Mouse (Mus musculus) intestine, embryonic 16.5 days (tissue): ENCODE data around the gene Cog6. TPM values are rescaled to one million over a fixed set of nuclear protein-coding genes. Genes with fewer than 3 reads are reported as not detected.
A peak's percentile ranks its signal among the peaks of the same experiment; 100 is the strongest.

Experiments used
- ATAC-seq: fragments of 200-750 bp; cut with Nextera tagmentation; 2 replicates; pipeline ENCODE4 v1.8.0; 2017; ENCODE audit warnings: moderate TSS enrichment, moderate library complexity
- H3K27ac ChIP-seq: fragments of 300-500 bp; sonication (generic); 2 replicates; pipeline ENCODE4 v1.5.1; 2014; ENCODE audit warnings: mild to moderate bottlenecking, low read length
- H3K27me3 ChIP-seq: fragments of 300-500 bp; sonication (generic); replicated peaks from 2 replicates; pipeline ENCODE4 v1.6.1; 2014; ENCODE audit warnings: low read length, control low read depth, mixed read lengths; ENCODE audit not compliant: control insufficient read depth, insufficient read depth
- H3K36me3 ChIP-seq: fragments of 300-500 bp; sonication (generic); 2 replicates; pipeline ENCODE4 v1.6.1; 2014; ENCODE audit warnings: low read length, control low read depth; ENCODE audit not compliant: control insufficient read depth, insufficient read depth
- H3K4me1 ChIP-seq: fragments of 300-500 bp; sonication (generic); 2 replicates; pipeline ENCODE4 v1.6.1; 2014; ENCODE audit warnings: low read length, control low read depth, mixed read lengths; ENCODE audit not compliant: control insufficient read depth, insufficient read depth
- H3K4me2 ChIP-seq: fragments of 300-500 bp; sonication (generic); 2 replicates; pipeline ENCODE4 v1.6.1; 2014; ENCODE audit warnings: low read depth, low read length, control low read depth
- H3K4me3 ChIP-seq: fragments of 300-500 bp; sonication (generic); 2 replicates; pipeline ENCODE4 v1.5.1; 2014; ENCODE audit warnings: mild to moderate bottlenecking, low read length
- H3K9ac ChIP-seq: fragments of 300-500 bp; sonication (generic); 2 replicates; pipeline ENCODE4 v1.6.1; 2014; ENCODE audit warnings: low read depth, low read length
- H3K9me3 ChIP-seq: fragments of 300-500 bp; sonication (generic); 2 replicates; pipeline ENCODE4 v1.6.1; 2016; ENCODE audit warnings: low read length, control low read depth; ENCODE audit not compliant: control insufficient read depth
- WGBS: fragments of 180-500 bp; shearing (Covaris S2); extraction: QIAGEN DNeasy Blood & Tissue Kit; methylation state at CpG from one replicate; pipeline ENCODE4 v1.1.7; 2014; 5-methylcytosine and 5-hydroxymethylcytosine counted together
- polyA plus RNA-seq: library from polyadenylated mRNA; unstranded; fragments of >200 nt; fragmentation: Nextera tagmentation; extraction: Ambion mirVana; gene quantifications from 2 replicates; pipeline ENCODE4 v1.2.1, GENCODE M21; 2015

Cog6 gene
- polyA plus RNA-seq: 37.5 and 40.4 TPM in 2 replicates

DNA sequence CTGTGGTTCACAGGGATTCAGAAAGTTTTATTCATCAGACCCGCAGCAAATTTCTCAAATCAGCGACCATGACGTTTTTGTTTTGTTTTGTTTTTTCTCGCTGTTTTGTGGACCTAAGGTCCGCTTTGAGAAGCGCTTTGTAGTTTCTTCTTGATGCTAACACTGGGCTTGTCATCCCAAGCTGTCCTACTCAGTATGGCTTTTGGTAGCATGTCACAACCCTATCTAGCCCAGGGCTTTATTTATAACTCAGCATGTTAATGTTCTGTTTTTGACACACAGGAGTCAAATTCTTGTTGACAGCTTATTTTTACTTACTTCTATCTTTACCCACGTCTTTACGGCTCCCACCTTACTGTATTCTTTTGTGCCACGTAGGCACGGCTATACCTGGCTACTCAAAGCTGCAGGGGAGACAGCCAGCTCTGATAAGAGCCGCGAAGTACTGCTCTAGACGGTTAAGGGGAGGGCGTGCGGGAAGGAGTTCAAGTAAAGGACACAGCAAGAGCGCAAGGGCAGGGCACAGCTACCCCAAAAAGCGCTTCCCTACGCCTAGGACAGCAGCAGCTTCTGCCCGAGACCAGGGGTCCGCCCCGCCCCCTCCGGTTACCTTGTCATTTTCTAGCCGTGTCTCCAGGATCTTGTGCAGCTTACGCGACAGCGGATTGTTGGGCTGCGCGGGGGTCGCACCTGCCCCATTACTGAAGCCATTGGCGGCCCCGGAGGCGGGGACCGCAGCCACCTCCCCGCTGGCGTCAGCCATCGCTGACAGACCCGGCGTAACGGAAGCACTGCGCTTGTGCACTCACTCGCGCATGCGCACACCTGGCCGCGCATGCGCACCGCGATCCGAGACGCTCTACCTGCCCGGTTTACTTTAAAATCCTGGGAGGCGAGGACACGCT is at the start of gene Cog6:
Gene Cog6, minus strand, starts transcription at position 802 of the 905 bp plus-strand sequence.
- ATAC-seq: peak; percentile 96
- H3K4me2 ChIP-seq: peak within 1 kb of the TSS; percentile 79
- H3K27me3 ChIP-seq: no peaks in the 10 kb centered on the region
- H3K4me1 ChIP-seq: no peaks in the 10 kb centered on the region
- peaks cover 5% of the 10 kb centered on the region; the same call in 1 of the 2 replicates for H3K36me3 ChIP-seq
- peak within 1 kb of the TSS; percentile 73 for H3K9ac ChIP-seq
- H3K27ac ChIP-seq: no peak within 1 kb of the TSS; the same call in 1 of the 2 replicates
- no peaks in the 10 kb centered on the region for H3K9me3 ChIP-seq
- H3K4me3 ChIP-seq: peak within 1 kb of the TSS; percentile 82
- WGBS: 4% methylated on average over 53 of the region's 53 CpGs

GRCm38 (mm10) chr3:53066095-53066372 is 49.0 kb upstream of the Cog6 start:
- Histone ChIP-seq H3K4me3 (no peak overlapping the region), H3K9ac (no peak overlapping the region), H3K36me3 (no peaks in the 10 kb centered on the region), H3K27me3 (no peaks in the 10 kb centered on the region), H3K9me3 (no peaks in the 10 kb centered on the region), H3K4me1 (0 out of 2 replicates have a peak, but pooled peaks cover 5% of the 10 kb centered on the region), H3K27ac (no peak overlapping the region), H3K4me2 (no peak overlapping the region)
- 79% methylated on average over 4 of the region's 4 CpGs for WGBS
- ATAC-seq: no peak

DNA sequence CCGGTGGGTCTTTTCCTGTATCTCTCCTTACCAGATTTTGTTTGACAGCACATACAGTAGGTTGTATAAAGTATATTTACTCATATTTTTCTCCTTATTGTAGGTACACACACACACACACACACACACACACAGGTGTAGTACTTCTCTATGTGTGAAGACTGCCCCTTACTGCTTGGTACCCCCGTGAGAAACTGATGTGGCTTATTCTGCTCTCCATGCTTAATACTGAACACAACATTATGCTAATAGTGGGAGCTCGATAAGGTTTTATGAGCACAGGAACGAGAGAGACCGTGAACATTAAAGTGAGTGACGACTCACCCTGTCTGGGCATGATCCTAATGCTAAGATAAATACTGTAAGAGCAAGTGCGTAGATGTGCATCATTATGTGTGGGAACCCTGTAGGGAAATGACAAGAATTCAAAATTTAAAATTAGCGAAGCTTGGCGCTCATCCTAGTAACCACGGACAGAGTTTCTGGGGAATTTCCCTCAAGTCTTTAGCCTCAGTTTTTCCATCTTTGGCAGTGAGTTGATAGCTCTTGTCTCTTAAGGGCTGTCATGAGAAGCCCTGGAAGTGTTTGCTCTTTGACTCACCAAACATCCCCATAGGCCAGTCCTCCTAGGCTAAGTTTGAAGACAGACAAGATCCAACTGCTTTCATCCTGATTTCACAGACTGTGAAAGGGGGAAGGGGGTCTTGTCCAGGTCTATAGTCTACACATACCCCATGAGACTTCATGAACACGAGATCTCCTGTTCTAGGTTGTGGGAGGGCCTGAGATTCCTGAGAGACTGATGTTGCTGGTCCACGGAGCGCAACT is 48.4 kb upstream of the Cog6 start:
- WGBS: 77% methylated on average over 13 of the region's 13 CpGs
- no peak for ATAC-seq
- H3K9me3 ChIP-seq: no peaks in the 10 kb centered on the region
- H3K4me2 ChIP-seq: no peak overlapping the region
- H3K9ac ChIP-seq: no peak overlapping the region
- no peaks in the 10 kb centered on the region for H3K27me3 ChIP-seq
- peaks cover 5% of the 10 kb centered on the region; the same call in 1 of the 2 replicates for H3K4me1 ChIP-seq
- no peak overlapping the region for H3K4me3 ChIP-seq
- H3K27ac ChIP-seq: no peak overlapping the region
- H3K36me3 ChIP-seq: no peaks in the 10 kb centered on the region

DNA sequence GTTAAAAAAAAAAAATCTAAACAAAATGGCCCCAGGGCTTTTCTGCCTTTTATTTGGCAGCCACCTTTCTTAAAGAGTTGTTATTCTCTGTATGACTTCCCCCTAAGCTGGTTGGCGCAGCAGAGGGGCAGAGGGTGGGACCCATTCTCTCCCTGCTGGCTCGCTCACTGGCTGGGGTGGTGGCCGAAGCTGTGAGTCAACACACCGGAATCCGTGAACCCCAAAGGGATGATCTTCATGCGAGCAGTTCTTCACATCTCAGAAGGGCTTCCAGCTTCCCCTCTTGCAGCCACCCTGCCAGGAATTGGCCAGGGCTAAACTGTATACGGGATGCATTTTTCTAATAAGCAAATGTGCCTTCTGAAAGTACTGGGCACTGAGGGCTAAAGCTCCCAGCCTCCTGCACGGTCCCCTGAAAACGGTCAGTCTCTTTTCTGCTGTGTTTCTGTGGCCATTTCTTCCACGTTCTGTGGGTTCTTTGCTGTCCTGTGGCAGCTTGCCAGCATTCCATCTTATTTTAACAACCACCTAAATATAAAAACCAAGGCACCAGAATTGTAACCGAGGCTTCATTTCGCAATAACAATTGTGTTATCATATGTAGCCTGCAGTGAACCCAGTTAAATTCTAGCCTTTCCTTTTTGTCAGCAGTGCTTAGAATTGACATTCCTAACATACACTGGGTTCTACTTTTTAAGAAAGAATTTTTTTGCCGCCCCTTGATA is 46.5 kb upstream of the Cog6 start:
- H3K4me3 ChIP-seq: no peak overlapping the region
- no peak overlapping the region; the same call in 1 of the 2 replicates for H3K27ac ChIP-seq
- no peaks in the 10 kb centered on the region for H3K9me3 ChIP-seq
- H3K4me1 ChIP-seq: peaks cover 5% of the 10 kb centered on the region; the same call in 1 of the 2 replicates
- no peak for ATAC-seq
- H3K36me3 ChIP-seq: no peaks in the 10 kb centered on the region
- no peak overlapping the region for H3K9ac ChIP-seq
- H3K4me2 ChIP-seq: no peak overlapping the region
- no peaks in the 10 kb centered on the region for H3K27me3 ChIP-seq
- 42% methylated on average over 13 of the region's 13 CpGs for WGBS

- Histone ChIP-seq H3K27me3 (no peaks in the 10 kb centered on the region), H3K4me1 (peaks cover 10% of the 10 kb centered on the region), H3K4me3 (no peak overlapping the region), H3K9me3 (no peaks in the 10 kb centered on the region), H3K36me3 (no peaks in the 10 kb centered on the region), H3K9ac (no peak overlapping the region), H3K4me2 (no peak overlapping the region), H3K27ac (peak overlapping the region; percentile 75)
- ATAC-seq: peak; percentile 84
- WGBS: 53% methylated on average over 2 of the region's 2 CpGs
Observed at GRCm38 (mm10) chr3:53059959-53060358, 42.9 kb upstream of the Cog6 start.

DNA sequence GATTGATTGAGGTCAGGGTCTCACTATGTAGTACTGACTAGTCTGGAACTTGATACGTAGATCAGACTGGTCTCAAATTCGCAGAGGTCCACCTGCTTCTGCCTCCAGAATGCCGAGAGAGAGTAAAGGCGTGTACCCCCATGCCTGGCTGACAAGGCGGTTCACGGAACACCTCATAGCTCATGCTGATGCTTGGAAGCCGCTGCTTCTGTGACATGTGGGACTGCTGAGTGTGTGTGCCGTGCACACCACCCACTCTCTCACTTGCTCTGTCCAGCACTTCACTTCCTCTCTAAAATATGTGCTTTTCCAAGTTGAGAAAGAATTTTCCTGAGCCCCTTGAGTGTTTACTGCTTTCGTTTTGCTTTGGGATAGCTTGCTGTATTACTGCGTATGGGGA is 39.4 kb upstream of the Cog6 start:
- H3K4me1 ChIP-seq: peaks cover 4% of the 10 kb centered on the region
- H3K9ac ChIP-seq: no peak overlapping the region
- H3K27ac ChIP-seq: no peak overlapping the region

DNA sequence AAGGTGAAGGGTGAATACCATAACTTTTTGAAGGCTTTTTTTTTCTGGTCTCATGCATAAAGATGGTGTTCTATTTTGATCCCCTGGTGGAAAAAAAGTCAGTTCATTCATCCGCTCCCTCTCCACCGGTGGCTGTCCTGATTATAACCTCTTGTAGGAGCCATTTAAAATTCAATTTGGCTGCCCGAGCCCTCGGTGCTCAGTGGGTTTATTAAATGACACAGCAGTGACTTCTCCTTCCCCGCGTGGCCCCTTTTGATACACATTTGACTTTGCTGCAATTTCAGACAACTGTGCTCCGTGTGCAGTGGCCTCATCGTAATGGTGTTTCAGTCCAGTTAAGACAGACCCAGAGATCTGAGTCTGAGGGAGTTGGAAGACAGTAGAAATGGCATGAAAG is 35.3 kb upstream of the Cog6 start:
- H3K4me2 ChIP-seq: no peak overlapping the region
- no peak overlapping the region for H3K9ac ChIP-seq
- no peak for ATAC-seq
- H3K27ac ChIP-seq: no peak overlapping the region
- no peaks in the 10 kb centered on the region for H3K9me3 ChIP-seq
- no peaks in the 10 kb centered on the region for H3K36me3 ChIP-seq
- no peaks in the 10 kb centered on the region for H3K27me3 ChIP-seq
- no peak overlapping the region for H3K4me3 ChIP-seq
- WGBS: 60% methylated on average over 8 of the region's 8 CpGs
- no peaks in the 10 kb centered on the region; the same call in 1 of the 2 replicates for H3K4me1 ChIP-seq

More for the DNA sequence above, 39.4 kb upstream of the Cog6 start:
- ATAC-seq: no peak
- H3K36me3 ChIP-seq: no peaks in the 10 kb centered on the region
- H3K4me3 ChIP-seq: no peak overlapping the region
- no peak overlapping the region for H3K4me2 ChIP-seq
- H3K9me3 ChIP-seq: no peaks in the 10 kb centered on the region
- no peaks in the 10 kb centered on the region for H3K27me3 ChIP-seq
- WGBS: 77% methylated on average over 10 of the region's 10 CpGs

DNA sequence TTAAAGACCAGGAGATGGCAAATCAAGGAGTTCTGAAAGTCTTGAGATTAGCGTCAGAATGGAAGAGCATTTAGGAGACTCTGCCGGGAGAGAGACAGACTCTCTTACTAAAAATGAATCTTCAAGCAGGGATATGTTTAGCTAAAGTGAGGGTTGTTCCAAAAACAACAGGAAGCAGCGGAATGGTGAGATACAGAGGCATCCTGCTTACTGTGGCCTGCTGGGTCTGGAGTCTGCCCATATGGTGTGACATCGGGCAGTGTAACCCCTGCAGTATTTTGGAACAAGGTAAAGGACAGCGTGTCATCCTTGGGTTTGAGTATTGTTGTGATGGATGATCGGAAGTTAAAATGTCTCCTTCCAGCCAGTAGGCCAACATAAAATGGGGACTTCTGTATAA is 29.3 kb upstream of the Cog6 start:
- H3K27me3 ChIP-seq: peaks cover 6% of the 10 kb centered on the region; the same call in 1 of the 2 replicates

DNA sequence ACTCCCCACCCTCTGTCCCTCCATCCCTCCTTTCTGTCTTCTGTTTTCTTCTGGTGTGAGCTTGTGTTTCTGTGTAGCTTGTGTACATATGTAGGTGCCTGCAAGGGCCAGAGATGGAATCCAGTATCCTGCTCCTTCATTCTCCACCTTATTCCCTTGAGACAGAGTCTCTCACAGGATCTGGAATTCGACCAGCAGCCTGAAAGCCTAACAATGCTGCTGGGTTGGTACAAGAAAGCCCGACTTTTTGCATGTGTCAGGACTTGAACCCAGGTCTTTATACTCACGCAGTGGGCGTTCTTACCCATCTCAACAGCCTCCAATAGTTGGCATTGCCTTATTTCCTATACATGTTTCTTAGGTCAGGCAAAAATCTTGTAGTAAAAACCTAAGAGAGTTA is 28.7 kb upstream of the Cog6 start:
- Histone ChIP-seq H3K27me3 (peaks cover 6% of the 10 kb centered on the region; the same call in 1 of the 2 replicates), H3K9me3 (no peaks in the 10 kb centered on the region), H3K36me3 (no peaks in the 10 kb centered on the region), H3K4me3 (no peak overlapping the region), H3K27ac (no peak overlapping the region), H3K9ac (no peak overlapping the region), H3K4me2 (no peak overlapping the region), H3K4me1 (peaks cover 11% of the 10 kb centered on the region; the same call in 1 of the 2 replicates)
- ATAC-seq: no peak
- 89% methylated on average over 4 of the region's 4 CpGs for WGBS

More for the DNA sequence above, 29.3 kb upstream of the Cog6 start:
- Histone ChIP-seq H3K4me3 (no peak overlapping the region), H3K36me3 (no peaks in the 10 kb centered on the region), H3K9ac (no peak overlapping the region), H3K4me1 (peaks cover 6% of the 10 kb centered on the region; the same call in 1 of the 2 replicates), H3K27ac (no peak overlapping the region), H3K4me2 (no peak overlapping the region), H3K9me3 (no peaks in the 10 kb centered on the region)
- ATAC-seq: no peak
- 67% methylated on average over 6 of the region's 6 CpGs for WGBS
